Mouse (Mus musculus) midbrain, embryonic 13.5 days (tissue): ENCODE measurements around the gene Heatr9. TPM values are rescaled to one million over a fixed set of nuclear protein-coding genes. Genes with fewer than 3 reads are reported as not detected.
"Not testable (repeated sequence)": the region's sequence is repeated elsewhere in the genome, so short reads cannot be mapped to it uniquely, and the experiment has no call there.

Source experiments
- ATAC-seq: fragments of 200-750 bp; cut with Nextera tagmentation; 2 replicates; pipeline ENCODE4 v1.8.0; 2017; ENCODE audit warnings: mild to moderate bottlenecking, moderate TSS enrichment, moderate library complexity
- H3K27ac ChIP-seq: fragments of 300-500 bp; sonication (generic); 2 replicates; pipeline ENCODE4 v1.5.1; 2015; ENCODE audit warnings: inconsistent platforms, mild to moderate bottlenecking, moderate library complexity
- H3K27me3 ChIP-seq: fragments of 300-500 bp; sonication (generic); 2 replicates; pipeline ENCODE4 v1.6.1; 2015; ENCODE audit warnings: mild to moderate bottlenecking, inconsistent platforms
- H3K36me3 ChIP-seq: fragments of 300-500 bp; sonication (generic); 2 replicates; pipeline ENCODE4 v1.6.1; 2015; ENCODE audit warnings: mild to moderate bottlenecking, inconsistent platforms
- H3K4me1 ChIP-seq: fragments of 300-500 bp; sonication (generic); replicated peaks from 2 replicates; pipeline ENCODE4 v1.6.1; 2015; ENCODE audit warnings: inconsistent platforms
- H3K4me2 ChIP-seq: fragments of 300-500 bp; sonication (generic); replicated peaks from 2 replicates; pipeline ENCODE4 v1.6.1; 2015; ENCODE audit warnings: moderate library complexity, mild to moderate bottlenecking, inconsistent platforms
- H3K4me3 ChIP-seq: fragments of 300-500 bp; sonication (generic); replicated peaks from 2 replicates; pipeline ENCODE4 v1.5.1; 2015; ENCODE audit warnings: mild to moderate bottlenecking, inconsistent platforms
- H3K9ac ChIP-seq: fragments of 300-500 bp; sonication (generic); replicated peaks from 2 replicates; pipeline ENCODE4 v1.6.1; 2015; ENCODE audit warnings: mild to moderate bottlenecking, inconsistent platforms
- H3K9me3 ChIP-seq: fragments of 300-500 bp; sonication (generic); 2 replicates; pipeline ENCODE4 v1.6.1; 2016; ENCODE audit warnings: mild to moderate bottlenecking, inconsistent platforms
- WGBS: fragments of 180-500 bp; shearing (Covaris S2); methylation state at CpG from one replicate; pipeline ENCODE4 v1.1.7; 2015; 5-methylcytosine and 5-hydroxymethylcytosine counted together
- polyA plus RNA-seq: library from polyadenylated mRNA; unstranded; fragments of >200 nt; fragmentation: Nextera tagmentation; extraction: Ambion mirVana; gene quantifications from 2 replicates; pipeline ENCODE4 v1.2.1, GENCODE M21; 2015

Gene Heatr9
- polyA plus RNA-seq, 1 experiment from 2014 or later, result not detected

- no peak overlapping the region for H3K9ac ChIP-seq
- no peaks in the 10 kb centered on the region for H3K36me3 ChIP-seq
- no peak overlapping the region for H3K4me2 ChIP-seq
- 86% methylated on average over 5 of the region's 5 CpGs for WGBS
- no peak overlapping the region for H3K4me3 ChIP-seq
- 0 out of 2 replicates have a peak, but pooled peaks cover 4% of the 10 kb centered on the region for H3K4me1 ChIP-seq
- no peaks in the 10 kb centered on the region for H3K9me3 ChIP-seq
- no peak overlapping the region for H3K27ac ChIP-seq
- H3K27me3 ChIP-seq, result no peaks in the 10 kb centered on the region
- no peak for ATAC-seq
Measured at GRCm38 (mm10) chr11:83551668-83552067, 29.7 kb upstream of the Heatr9 start.

DNA sequence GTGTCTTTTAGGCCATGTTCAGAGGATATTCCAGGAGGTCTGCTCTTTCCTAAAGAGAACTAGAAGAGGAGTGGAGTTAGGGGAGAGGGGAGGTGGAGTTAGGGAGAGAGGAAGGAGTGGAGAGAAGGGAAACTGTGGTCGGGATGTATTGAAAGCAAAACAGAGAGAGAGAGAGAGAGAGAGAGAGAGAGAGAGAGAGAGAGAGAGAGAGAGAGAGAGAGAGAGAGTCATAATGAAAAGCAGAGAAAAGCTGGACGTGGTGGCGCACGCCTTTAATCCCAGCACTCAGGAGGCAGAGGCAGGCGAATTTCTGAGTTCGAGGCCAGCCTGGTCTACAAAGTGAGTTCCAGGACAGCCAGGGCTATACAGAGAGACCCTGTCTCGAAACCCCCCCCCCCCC is 29.1 kb upstream of the Heatr9 start:
- not testable (repeated sequence) for H3K9me3 ChIP-seq, H3K4me3 ChIP-seq, H3K27ac ChIP-seq, ATAC-seq, H3K9ac ChIP-seq, H3K4me2 ChIP-seq, H3K27me3 ChIP-seq, H3K4me1 ChIP-seq, H3K36me3 ChIP-seq
- WGBS, result 84% methylated on average over 7 of the region's 7 CpGs

GRCm38 (mm10) chr11:83550186-83550632 is 28.2 kb upstream of the Heatr9 start:
- 92% methylated on average over 5 of the region's 5 CpGs for WGBS

GRCm38 (mm10) chr11:83544214-83544613 is 22.2 kb upstream of the Heatr9 start:
- no peak for ATAC-seq
- WGBS, result 89% methylated on average over 3 of the region's 3 CpGs
- H3K9ac ChIP-seq, result no peak overlapping the region

More at GRCm38 (mm10) chr11:83550186-83550632, 28.2 kb upstream of the Heatr9 start:
- Histone ChIP-seq H3K27ac (no peak overlapping the region), H3K4me2 (no peak overlapping the region), H3K9me3 (no peaks in the 10 kb centered on the region), H3K27me3 (no peaks in the 10 kb centered on the region), H3K9ac (no peak overlapping the region), H3K4me1 (no peaks in the 10 kb centered on the region), H3K36me3 (no peaks in the 10 kb centered on the region), H3K4me3 (no peak overlapping the region)
- no peak for ATAC-seq

GRCm38 (mm10) chr11:83541415-83541814 is 19.4 kb upstream of the Heatr9 start:
- WGBS, result 86% methylated on average over 3 of the region's 3 CpGs
- no peak for ATAC-seq
- H3K9me3 ChIP-seq, result no peaks in the 10 kb centered on the region

More at GRCm38 (mm10) chr11:83544214-83544613, 22.2 kb upstream of the Heatr9 start:
- no peaks in the 10 kb centered on the region for H3K27me3 ChIP-seq
- no peak overlapping the region for H3K4me2 ChIP-seq
- H3K36me3 ChIP-seq, result no peaks in the 10 kb centered on the region
- no peaks in the 10 kb centered on the region for H3K4me1 ChIP-seq
- H3K9me3 ChIP-seq, result no peaks in the 10 kb centered on the region
- H3K27ac ChIP-seq, result no peak overlapping the region
- no peak overlapping the region for H3K4me3 ChIP-seq

DNA sequence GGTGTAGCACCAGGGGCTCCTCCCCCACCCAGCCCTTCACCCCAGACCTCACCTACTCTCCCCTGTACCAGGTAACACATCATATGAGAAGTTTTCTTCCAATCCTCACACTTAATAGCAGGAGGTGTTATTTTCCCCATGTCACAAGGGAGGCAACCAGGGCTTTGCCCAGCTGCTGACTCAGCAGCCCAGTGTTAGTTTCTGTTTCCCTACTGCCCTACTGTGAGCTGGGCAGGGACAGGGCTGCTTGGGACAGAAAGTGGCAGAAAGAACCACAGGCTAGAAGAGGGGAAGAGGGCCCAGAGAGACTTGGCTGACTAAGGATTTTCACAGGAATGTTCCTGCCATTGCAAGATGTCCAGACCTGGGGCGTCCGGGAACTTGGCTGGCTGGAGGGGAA is 19.0 kb upstream of the Heatr9 start:
- Histone ChIP-seq H3K27me3 (no peaks in the 10 kb centered on the region), H3K4me1 (no peaks in the 10 kb centered on the region), H3K9me3 (no peaks in the 10 kb centered on the region), H3K4me2 (no peak overlapping the region), H3K9ac (no peak overlapping the region), H3K27ac (no peak overlapping the region), H3K4me3 (no peak overlapping the region), H3K36me3 (no peaks in the 10 kb centered on the region)
- ATAC-seq, result no peak
- 82% methylated on average over 2 of the region's 2 CpGs for WGBS

More at GRCm38 (mm10) chr11:83541415-83541814, 19.4 kb upstream of the Heatr9 start:
- Histone ChIP-seq H3K4me3 (no peak overlapping the region), H3K4me1 (no peaks in the 10 kb centered on the region), H3K9ac (no peak overlapping the region), H3K4me2 (no peak overlapping the region), H3K36me3 (no peaks in the 10 kb centered on the region), H3K27me3 (no peaks in the 10 kb centered on the region), H3K27ac (no peak overlapping the region)

DNA sequence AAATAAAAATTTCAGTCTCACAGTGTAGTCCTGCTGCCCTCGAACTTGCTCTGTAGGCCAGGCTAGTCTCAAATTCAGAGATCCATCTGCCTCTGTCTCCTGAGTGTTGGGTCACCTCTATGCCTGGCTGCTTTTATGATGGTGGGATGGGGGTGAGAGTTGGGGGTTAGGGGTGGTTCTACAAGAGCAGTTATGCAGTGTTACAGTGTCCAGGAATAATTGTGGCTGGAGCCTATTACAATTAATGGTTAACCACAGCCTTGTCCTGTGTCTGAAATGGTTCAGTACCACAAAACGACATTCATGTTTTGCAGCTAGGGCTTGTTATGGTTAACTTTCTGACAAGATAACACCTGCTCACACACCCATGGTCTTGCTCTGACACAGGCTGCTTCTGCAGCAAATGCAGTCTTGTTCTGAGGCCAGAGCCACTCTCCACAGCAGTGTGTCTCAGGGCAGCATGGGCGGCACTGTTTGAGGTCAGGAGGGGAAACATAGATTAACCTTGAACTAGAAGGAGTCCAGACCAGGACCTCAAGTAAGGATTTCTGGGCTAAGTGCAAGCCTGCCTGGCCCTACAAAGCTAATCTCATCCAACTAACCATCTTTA is 16.8 kb upstream of the Heatr9 start:
- no peak overlapping the region for H3K9ac ChIP-seq
- no peak for ATAC-seq
- no peak overlapping the region for H3K4me3 ChIP-seq
- H3K4me2 ChIP-seq, result no peak overlapping the region
- H3K9me3 ChIP-seq, result no peaks in the 10 kb centered on the region
- H3K4me1 ChIP-seq, result no peaks in the 10 kb centered on the region
- no peaks in the 10 kb centered on the region for H3K27me3 ChIP-seq
- H3K36me3 ChIP-seq, result no peaks in the 10 kb centered on the region
- WGBS, result 85% methylated on average over 3 of the region's 3 CpGs
- no peak overlapping the region for H3K27ac ChIP-seq

DNA sequence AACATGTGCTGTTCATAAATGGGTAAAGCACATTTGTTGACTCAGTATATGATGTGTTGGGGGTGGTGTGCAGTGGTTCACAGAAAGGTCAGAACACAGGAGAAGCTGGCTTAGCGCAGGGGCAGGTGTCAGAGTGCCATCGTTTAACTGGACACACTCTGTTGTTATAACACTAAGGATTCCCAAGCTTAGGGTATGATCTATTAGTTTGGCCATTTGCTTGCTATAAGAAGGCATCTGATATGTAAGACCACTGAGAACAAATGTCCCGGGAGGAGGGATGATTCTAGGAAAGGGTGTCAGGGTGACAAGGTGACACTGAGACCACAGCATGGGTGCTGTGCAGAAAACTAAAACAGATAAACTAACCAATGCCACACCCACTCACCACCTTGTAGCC is 14.9 kb upstream of the Heatr9 start:
- Histone ChIP-seq H3K4me3 (no peak overlapping the region), H3K9me3 (no peaks in the 10 kb centered on the region), H3K27ac (no peak overlapping the region), H3K4me2 (no peak overlapping the region), H3K27me3 (no peaks in the 10 kb centered on the region), H3K4me1 (no peaks in the 10 kb centered on the region), H3K36me3 (no peaks in the 10 kb centered on the region), H3K9ac (no peak overlapping the region)
- WGBS, result 93% methylated on average over 3 of the region's 3 CpGs
- ATAC-seq, result no peak

GRCm38 (mm10) chr11:83534609-83535423 is 12.8 kb upstream of the Heatr9 start:
- 66% methylated on average over 13 of the region's 13 CpGs for WGBS
- Histone ChIP-seq H3K9me3 (no peaks in the 10 kb centered on the region), H3K36me3 (no peaks in the 10 kb centered on the region), H3K27me3 (no peaks in the 10 kb centered on the region), H3K27ac (no peak overlapping the region), H3K4me1 (no peaks in the 10 kb centered on the region), H3K9ac (no peak overlapping the region), H3K4me3 (no peak overlapping the region), H3K4me2 (no peak overlapping the region)
- ATAC-seq, result 0 out of 2 replicates have a peak, but pooled peaks have one; percentile 24

- Histone ChIP-seq H3K27me3 (no peaks in the 10 kb centered on the region), H3K4me2 (no peak overlapping the region), H3K9ac (no peak overlapping the region), H3K4me1 (no peaks in the 10 kb centered on the region), H3K36me3 (no peaks in the 10 kb centered on the region), H3K4me3 (no peak overlapping the region), H3K27ac (no peak overlapping the region), H3K9me3 (no peaks in the 10 kb centered on the region)
- ATAC-seq, result no peak
- 85% methylated on average over 8 of the region's 8 CpGs for WGBS
Measured at GRCm38 (mm10) chr11:83534143-83534542, 12.2 kb upstream of the Heatr9 start.

DNA sequence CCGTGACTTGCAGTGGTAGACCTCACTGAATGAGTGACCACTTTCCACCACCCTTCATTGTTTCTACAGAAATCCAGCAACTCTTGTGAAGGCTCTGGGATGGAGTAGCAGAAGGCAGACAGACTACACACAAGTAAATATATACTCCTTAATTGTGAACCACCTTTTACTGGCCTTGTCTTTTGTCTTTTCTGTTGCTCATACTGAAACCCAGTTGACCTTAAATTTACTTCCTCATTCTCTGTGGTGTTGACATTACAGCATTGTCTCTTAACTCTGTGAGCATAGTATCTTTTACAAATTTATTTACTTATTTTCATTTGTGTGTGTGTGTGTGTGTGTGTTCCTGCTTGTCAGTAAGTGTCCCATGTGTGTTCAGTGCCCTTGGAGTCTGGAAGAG is 11.2 kb upstream of the Heatr9 start:
- ATAC-seq, result no peak
- no peak overlapping the region for H3K4me2 ChIP-seq
- H3K27ac ChIP-seq, result no peak overlapping the region
- H3K4me1 ChIP-seq, result no peaks in the 10 kb centered on the region
- H3K9ac ChIP-seq, result no peak overlapping the region
- no peaks in the 10 kb centered on the region for H3K27me3 ChIP-seq
- no peaks in the 10 kb centered on the region for H3K9me3 ChIP-seq
- H3K4me3 ChIP-seq, result no peak overlapping the region
- WGBS, result 92% methylated on average over 1 of the region's 1 CpGs
- H3K36me3 ChIP-seq, result no peaks in the 10 kb centered on the region

DNA sequence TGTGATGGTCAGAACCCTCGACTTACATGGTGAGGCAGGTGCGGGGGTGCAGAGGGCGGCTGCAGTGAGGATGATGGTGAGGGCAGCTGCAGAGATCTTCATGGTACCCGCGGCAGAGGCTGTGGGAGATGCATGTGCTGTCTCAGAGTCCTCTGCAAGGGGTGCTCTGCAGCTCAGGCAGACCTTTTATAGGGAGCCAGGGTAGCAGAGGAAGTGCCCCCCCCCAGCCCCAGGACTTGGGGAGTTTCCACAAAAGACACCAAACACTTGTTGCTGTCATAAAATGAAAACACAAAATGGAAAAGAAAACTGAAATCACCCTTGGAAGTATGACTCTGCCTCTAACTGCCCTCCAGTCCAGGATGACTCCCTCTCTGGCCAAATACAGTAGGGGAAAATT is 8.4 kb upstream of the Heatr9 start, which contains the start of gene Ccl5:
Ccl5 (minus strand) TSS at position 159 of the 400 bp plus-strand sequence.
- H3K27me3 ChIP-seq, result no peaks in the 10 kb centered on the region
- no peaks in the 10 kb centered on the region for H3K4me1 ChIP-seq
- H3K9me3 ChIP-seq, result no peaks in the 10 kb centered on the region
- no peaks in the 10 kb centered on the region for H3K36me3 ChIP-seq
- no peak within 1 kb of the TSS for H3K27ac ChIP-seq
- no peak for ATAC-seq
- 90% methylated on average over 5 of the region's 5 CpGs for WGBS
- no peak within 1 kb of the TSS for H3K4me2 ChIP-seq
- no peak within 1 kb of the TSS for H3K4me3 ChIP-seq
- H3K9ac ChIP-seq, result no peak within 1 kb of the TSS
